Mouse (Mus musculus) megakaryocyte-erythroid progenitor cell, adult 5-6 weeks (primary cell): ENCODE data around the gene Klk8. TPM values are rescaled to one million over a fixed set of nuclear protein-coding genes. Genes with fewer than 3 reads are reported as not detected.

Source experiments
- total RNA-seq, 2 experiments: library from RNA; stranded (forward) in 1 of 2; stranded (reverse) in 1 of 2; fragments of 200-1000, 215-1000 nt in 1 of 2; fragments of >200 nt in 1 of 2; fragmentation: Nextera tagmentation in 1 of 2; gene quantifications; 2 replicates each; pipeline ENCODE4 v1.2.3; 2014 to 2017

The Klk8 gene
- total RNA-seq, 2 experiments from 2014 or later = 2.4 to 4.7 TPM

Other genes with a start within 250 kb of the Klk8 start
- gene Zfp658, start 235.3 kb upstream of the Klk8 start, total RNA-seq (2014; fragmentation: Nextera tagmentation) = 1.0 and 1.2 TPM in 2 replicates
- gene Zfp658, start 235.3 kb upstream of the Klk8 start, total RNA-seq (2017) = 0.09 and 0.11 TPM in 2 replicates
- gene Zfp719, start 218.0 kb upstream of the Klk8 start, total RNA-seq (2014; fragmentation: Nextera tagmentation) = 5.0 and 5.5 TPM in 2 replicates
- gene Zfp719, start 218.0 kb upstream of the Klk8 start, total RNA-seq (2017) = 4.2 and 4.5 TPM in 2 replicates
- not detected in 2 replicates for gene Zfp819, start 190.4 kb upstream of the Klk8 start, total RNA-seq (2014; fragmentation: Nextera tagmentation)
- gene Zfp819, start 190.4 kb upstream of the Klk8 start, total RNA-seq (2017) = not detected in 2 replicates
- gene Ceacam18, start 162.9 kb upstream of the Klk8 start, total RNA-seq (2014; fragmentation: Nextera tagmentation) = not detected in 2 replicates
- gene Ceacam18, start 162.9 kb upstream of the Klk8 start, total RNA-seq (2017) = not detected in 2 replicates
- gene Siglece, start 137.4 kb upstream of the Klk8 start, total RNA-seq (2014; fragmentation: Nextera tagmentation) = 0.84 TPM in 1 of 2 replicates, not detected in the other
- 2.2 TPM in 1 of 2 replicates, not detected in the other for gene Siglece, start 137.4 kb upstream of the Klk8 start, total RNA-seq (2017)
- 8.6 and 13.2 TPM in 2 replicates for gene Ctu1, start 125.6 kb upstream of the Klk8 start, total RNA-seq (2014; fragmentation: Nextera tagmentation)
- gene Ctu1, start 125.6 kb upstream of the Klk8 start, total RNA-seq (2017) = 5.3 and 8.8 TPM in 2 replicates
- gene Klk14, start 107.2 kb upstream of the Klk8 start, total RNA-seq (2014; fragmentation: Nextera tagmentation) = not detected in 2 replicates
- gene Klk14, start 107.2 kb upstream of the Klk8 start, total RNA-seq (2017) = not detected in 2 replicates
- not detected in 2 replicates for gene Klk13, start 85.0 kb upstream of the Klk8 start, total RNA-seq (2014; fragmentation: Nextera tagmentation)
- gene Klk13, start 85.0 kb upstream of the Klk8 start, total RNA-seq (2017) = not detected in 2 replicates
- gene Klk12, start 28.7 kb upstream of the Klk8 start, total RNA-seq (2014; fragmentation: Nextera tagmentation) = not detected in 2 replicates
- not detected in 2 replicates for gene Klk12, start 28.7 kb upstream of the Klk8 start, total RNA-seq (2017)
- gene Klk11, start 23.0 kb upstream of the Klk8 start, total RNA-seq (2014; fragmentation: Nextera tagmentation) = not detected in 2 replicates
- gene Klk11, start 23.0 kb upstream of the Klk8 start, total RNA-seq (2017) = not detected in 2 replicates
- not detected in 2 replicates for gene Klk10, start 16.5 kb upstream of the Klk8 start, total RNA-seq (2014; fragmentation: Nextera tagmentation)
- not detected in 2 replicates for gene Klk10, start 16.5 kb upstream of the Klk8 start, total RNA-seq (2017)
- not detected in 2 replicates for gene Klk9, start 5.7 kb upstream of the Klk8 start, total RNA-seq (2014; fragmentation: Nextera tagmentation)
- not detected in 2 replicates for gene Klk9, start 5.7 kb upstream of the Klk8 start, total RNA-seq (2017)
- not detected in 2 replicates for gene Klk7, start 13.7 kb downstream of the Klk8 start, total RNA-seq (2014; fragmentation: Nextera tagmentation)
- not detected in 2 replicates for gene Klk7, start 13.7 kb downstream of the Klk8 start, total RNA-seq (2017)
- not detected in 2 replicates for gene Klk6, start 26.9 kb downstream of the Klk8 start, total RNA-seq (2014; fragmentation: Nextera tagmentation)
- not detected in 2 replicates for gene Klk6, start 26.9 kb downstream of the Klk8 start, total RNA-seq (2017)
- gene Klk5, start 44.4 kb downstream of the Klk8 start, total RNA-seq (2014; fragmentation: Nextera tagmentation) = not detected in 2 replicates
- gene Klk5, start 44.4 kb downstream of the Klk8 start, total RNA-seq (2017) = not detected in 2 replicates
- gene Klk4, start 83.6 kb downstream of the Klk8 start, total RNA-seq (2014; fragmentation: Nextera tagmentation) = not detected in 2 replicates
- gene Klk4, start 83.6 kb downstream of the Klk8 start, total RNA-seq (2017) = not detected in 2 replicates
- gene Klk15, start 136.2 kb downstream of the Klk8 start, total RNA-seq (2014; fragmentation: Nextera tagmentation) = not detected in 2 replicates
- not detected in 2 replicates for gene Klk15, start 136.2 kb downstream of the Klk8 start, total RNA-seq (2017)
- gene Klk1b8, start 153.1 kb downstream of the Klk8 start, total RNA-seq (2014; fragmentation: Nextera tagmentation) = not detected in 2 replicates
- not detected in 2 replicates for gene Klk1b8, start 153.1 kb downstream of the Klk8 start, total RNA-seq (2017)
- gene Klk1b1, start 169.2 kb downstream of the Klk8 start, total RNA-seq (2014; fragmentation: Nextera tagmentation) = not detected in 2 replicates
- gene Klk1b1, start 169.2 kb downstream of the Klk8 start, total RNA-seq (2017) = not detected in 2 replicates
- not detected in 2 replicates for gene Klk1b9, start 178.5 kb downstream of the Klk8 start, total RNA-seq (2014; fragmentation: Nextera tagmentation)
- gene Klk1b9, start 178.5 kb downstream of the Klk8 start, total RNA-seq (2017) = not detected in 2 replicates
- gene Klk1b11, start 198.3 kb downstream of the Klk8 start, total RNA-seq (2014; fragmentation: Nextera tagmentation) = not detected in 2 replicates
- not detected in 2 replicates for gene Klk1b11, start 198.3 kb downstream of the Klk8 start, total RNA-seq (2017)
- not detected in 2 replicates for gene Klk1b26, start 214.6 kb downstream of the Klk8 start, total RNA-seq (2014; fragmentation: Nextera tagmentation)
- gene Klk1b26, start 214.6 kb downstream of the Klk8 start, total RNA-seq (2017) = not detected in 2 replicates